Comparison of ENCODE assay signal across 28 mouse cellular contexts in the genomic region with DNA sequence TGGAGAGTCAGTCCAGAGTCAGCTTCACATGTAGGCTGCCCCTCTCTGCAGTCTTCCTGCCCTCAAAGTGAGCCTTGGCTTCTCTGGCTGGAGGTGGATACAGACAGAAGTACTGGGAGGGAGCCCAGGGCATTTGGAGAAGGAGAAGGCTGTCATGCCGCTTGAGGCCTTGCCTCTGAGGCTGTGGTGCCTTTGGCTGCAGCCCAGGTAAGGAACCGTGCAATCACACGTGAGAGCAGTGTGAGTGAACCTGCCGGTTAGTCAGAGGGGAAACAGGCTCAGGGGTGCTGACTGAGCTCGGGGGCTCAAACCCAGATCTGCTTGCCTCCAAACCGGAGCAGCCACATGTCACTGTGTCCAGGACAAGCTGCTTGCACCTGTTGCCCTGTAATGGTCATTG. TPM values are rescaled to one million over a fixed set of nuclear protein-coding genes. Genes with fewer than 3 reads are reported as not detected.
DNase-seq lines count a peak whose midpoint lies in the region; ATAC-seq and TF ChIP-seq lines count a peak whose summit lies in the region.
"Had no signal": no experiment of that assay in that cellular context is flagged by ENCODE, and none has a peak within 500 bp of the region (broad histone marks: within the 10 kb centered on the region; RNA-seq: fewer than 3 reads in every experiment).

No protein-coding gene starts in this region.

- TF ChIP-seq POLR2A in kidney, adult 2 months (IDR thresholded peaks at IDR 0.05; ENCODE audit: low read depth, low read length), result no peak

- no peaks in the 10 kb centered on the region for H3K9me3 ChIP-seq in kidney, embryonic 14.5 days (ENCODE audit: control insufficient read depth, low read length)
- H3K9me3 ChIP-seq: embryonic facial prominence, embryonic 15.5 days; G1E; hindbrain, embryonic 15.5 days; intestine, embryonic 15.5 days; limb, embryonic 13.5 days; liver, embryonic 15.5 days; midbrain, embryonic 10.5 days had no signal

- TF ChIP-seq CTCF in kidney, adult 2 months (conservative IDR thresholded peaks at IDR 0.05; ENCODE audit: insufficient read depth, insufficient read length, low read depth, low read length), result no peak

- peak; percentile 51 for DNase-seq in adrenal gland, postnatal 10 days
- DNase-seq in adrenal gland, postnatal 36 days, result no peak
- DNase-seq in kidney, adult 2 months, result peak; percentile 83
- peak; percentile 36 for DNase-seq in urinary bladder, postnatal 14 days (ENCODE audit: low spot score)
- no peak for DNase-seq in urinary bladder, adult 18-20 months (ENCODE audit: low spot score in 2 of 2)
- no peak for DNase-seq in cerebellum, postnatal 36 days
- no peak for DNase-seq in right cerebral cortex, postnatal 14 days
- DNase-seq: cerebellum, postnatal 25 days; forebrain, postnatal 0 days; heart, postnatal 36 days; layer of hippocampus, postnatal 36 days; thymus, postnatal 14 days had no signal

- WGBS in kidney, adult 2 months, result 46% methylated on average over 6 of the region's 6 CpGs
- 86% methylated on average over 6 of the region's 6 CpGs for WGBS in kidney, embryonic 14.5 days

- H3K27me3 ChIP-seq in kidney, adult 2 months (replicated peaks; ENCODE audit: control insufficient read depth, insufficient read depth, low read length), result no peaks in the 10 kb centered on the region
- no peaks in the 10 kb centered on the region for H3K27me3 ChIP-seq in kidney, embryonic 14.5 days (ENCODE audit: control insufficient read depth, insufficient read depth, low read length)
- H3K27me3 ChIP-seq: embryonic facial prominence, embryonic 15.5 days; hindbrain, embryonic 15.5 days; intestine, embryonic 15.5 days; limb, embryonic 13.5 days; liver, embryonic 15.5 days had no signal

- ATAC-seq in kidney, embryonic 14.5 days (ENCODE audit: low FRiP score, low TSS enrichment), result no peak
- ATAC-seq: activated CD4-positive, CD25-positive, alpha-beta regulatory T cell, adult 4 months; CD4-positive, CD25-positive, alpha-beta regulatory T cell, adult 4 months; forebrain, postnatal 0 days; intestine, embryonic 15.5 days; lung, postnatal 0 days had no signal

- peaks cover 12% of the 10 kb centered on the region for H3K4me1 ChIP-seq in kidney, adult 2 months (ENCODE audit: control insufficient read depth, insufficient read depth, low read length)
- peaks cover 31% of the 10 kb centered on the region for H3K4me1 ChIP-seq in kidney, embryonic 14.5 days (ENCODE audit: control insufficient read depth, insufficient read depth, low read length)

- 0 out of 2 replicates have a peak overlapping the region, but pooled peaks have one; percentile 5 for H3K27ac ChIP-seq in kidney, adult 2 months (ENCODE audit: insufficient read depth, low read depth, low read length)
- H3K27ac ChIP-seq in kidney, embryonic 14.5 days (ENCODE audit: low read depth, low read length), result no peak overlapping the region
- H3K27ac ChIP-seq: embryonic facial prominence, embryonic 15.5 days; heart, adult 2 months; hindbrain, embryonic 15.5 days; intestine, embryonic 15.5 days; limb, embryonic 13.5 days; liver, embryonic 15.5 days; midbrain, embryonic 10.5 days had no signal

- no peaks in the 10 kb centered on the region for H3K36me3 ChIP-seq in kidney, adult 2 months (ENCODE audit: control insufficient read depth, insufficient read depth, low read length)
- H3K36me3 ChIP-seq in kidney, embryonic 14.5 days (ENCODE audit: control insufficient read depth, insufficient read depth, low read length), result no peaks in the 10 kb centered on the region
- H3K36me3 ChIP-seq: embryonic facial prominence, embryonic 15.5 days; hindbrain, embryonic 15.5 days; intestine, embryonic 15.5 days; limb, embryonic 13.5 days; midbrain, embryonic 10.5 days had no signal

- no peak overlapping the region for H3K4me3 ChIP-seq in kidney, adult 2 months (ENCODE audit: insufficient read depth, low read depth, low read length)
- H3K4me3 ChIP-seq in kidney, embryonic 14.5 days (ENCODE audit: low read length), result no peak overlapping the region
- H3K4me3 ChIP-seq: embryonic facial prominence, embryonic 15.5 days; heart, adult 2 months; hindbrain, embryonic 15.5 days; intestine, embryonic 15.5 days; layer of hippocampus, adult 2 months; limb, embryonic 13.5 days; liver, embryonic 15.5 days; midbrain, embryonic 10.5 days had no signal

- H3K4me2 ChIP-seq in kidney, embryonic 14.5 days (replicated peaks; ENCODE audit: low read depth, low read length), result no peak overlapping the region
- H3K4me2 ChIP-seq: embryonic facial prominence, embryonic 15.5 days; hindbrain, embryonic 15.5 days; intestine, embryonic 15.5 days; limb, embryonic 13.5 days; liver, embryonic 15.5 days had no signal

- no peak overlapping the region for H3K9ac ChIP-seq in kidney, embryonic 14.5 days (ENCODE audit: low read depth, low read length)
- H3K9ac ChIP-seq: embryonic facial prominence, embryonic 15.5 days; forebrain, postnatal 0 days; hindbrain, embryonic 15.5 days; intestine, embryonic 15.5 days; limb, embryonic 13.5 days; liver, embryonic 15.5 days had no signal

RNA-seq across cellular contexts. Expression of a gene that starts 29.2 kb away (rescaled TPM):
- total RNA-seq in adrenal gland, postnatal 10 days (2021), result 1 to 10 TPM in 1 of 2 experiments, not detected in 1; 3.7 TPM
- 1 to 10 TPM in 1 of 2 experiments, not detected in 1; 3.8 TPM for total RNA-seq in adrenal gland, postnatal 36 days (2021)
- polyA plus RNA-seq in kidney, adult 2 months (2012; rRNA removed), result not detected in 2 replicates
- 10.2 and 13.2 TPM in 2 replicates for polyA plus RNA-seq in kidney, embryonic 14.5 days (2014; fragmentation: Nextera tagmentation; extraction: Ambion mirVana)
- total RNA-seq: forebrain, postnatal 0 days; G1E; heart, adult 2 months; heart, postnatal 36 days; left cerebral cortex, postnatal 14 days had no signal
- polyA plus RNA-seq: forebrain, postnatal 0 days; heart, adult 2 months; heart, embryonic 14.5 days; hindbrain, embryonic 15.5 days; liver, embryonic 15.5 days; neural tube, embryonic 11.5 days had no signal

RNA-seq across cellular contexts. Expression of a gene that starts 33.6 kb away (rescaled TPM):
- total RNA-seq in adrenal gland, postnatal 10 days (2021), result 10 to 100 TPM; 47.2 to 74.1 TPM
- total RNA-seq in adrenal gland, postnatal 36 days (2021), result 10 to 100 TPM; 30.0 to 35.4 TPM
- 68.7 and 69.7 TPM in 2 replicates for polyA plus RNA-seq in kidney, adult 2 months (2012; rRNA removed)
- polyA plus RNA-seq in kidney, embryonic 14.5 days (2014; fragmentation: Nextera tagmentation; extraction: Ambion mirVana), result 70.9 and 92.5 TPM in 2 replicates

RNA-seq across cellular contexts. Expression of a gene that starts 40.0 kb away (rescaled TPM):
- total RNA-seq in adrenal gland, postnatal 10 days (2021), result 100 to 1,000 TPM; 113 to 120 TPM
- total RNA-seq in adrenal gland, postnatal 36 days (2021), result 100 to 1,000 TPM; 163 to 207 TPM
- polyA plus RNA-seq in kidney, adult 2 months (2012; rRNA removed), result 26.9 and 28.6 TPM in 2 replicates
- 11.0 and 16.4 TPM in 2 replicates for polyA plus RNA-seq in kidney, embryonic 14.5 days (2014; fragmentation: Nextera tagmentation; extraction: Ambion mirVana)
- polyA plus RNA-seq: G1E had no signal

Comparison
In these comparisons a context has a peak if more than half of its experiments do, and no peak if none do; other contexts are left out.
1. DNase-seq: peak in adrenal gland, postnatal 10 days (single experiment), kidney, adult 2 months (single experiment) and urinary bladder, postnatal 14 days (single experiment); none in adrenal gland, postnatal 36 days (0 of 2), urinary bladder, adult 18-20 months (0 of 2), cerebellum, postnatal 36 days (0 of 2) and right cerebral cortex, postnatal 14 days (single experiment).